Mouse (Mus musculus) cerebellum, adult 18-20 months (tissue): ENCODE results near the gene Nell2.

ENCODE experiments used
- DNase-seq, 2 experiments: peaks; one replicate each; pipeline ENCODE4 v3.0.0; 2021

The Nell2 gene

DNA sequence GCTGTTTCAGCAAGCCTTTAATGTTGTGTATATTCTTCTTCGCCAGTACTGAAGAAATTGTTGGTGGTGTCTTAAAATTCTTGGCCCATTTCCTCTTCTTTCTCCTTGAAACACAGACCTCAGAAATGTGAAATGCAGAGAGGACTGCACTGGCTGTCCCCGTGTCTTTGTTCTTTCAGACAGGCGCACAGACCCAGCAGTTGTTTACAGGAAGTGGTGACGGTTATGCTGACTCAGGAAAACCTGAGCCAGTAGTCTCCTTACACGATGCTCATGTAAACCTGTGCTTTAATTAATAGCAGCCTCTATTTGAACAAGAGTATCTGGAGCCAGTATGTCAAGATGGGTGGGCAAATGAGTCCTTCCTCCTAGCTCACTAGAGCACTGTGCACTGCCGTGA, 61.2 kb downstream of the Nell2 start:
- no peak for DNase-seq

DNA sequence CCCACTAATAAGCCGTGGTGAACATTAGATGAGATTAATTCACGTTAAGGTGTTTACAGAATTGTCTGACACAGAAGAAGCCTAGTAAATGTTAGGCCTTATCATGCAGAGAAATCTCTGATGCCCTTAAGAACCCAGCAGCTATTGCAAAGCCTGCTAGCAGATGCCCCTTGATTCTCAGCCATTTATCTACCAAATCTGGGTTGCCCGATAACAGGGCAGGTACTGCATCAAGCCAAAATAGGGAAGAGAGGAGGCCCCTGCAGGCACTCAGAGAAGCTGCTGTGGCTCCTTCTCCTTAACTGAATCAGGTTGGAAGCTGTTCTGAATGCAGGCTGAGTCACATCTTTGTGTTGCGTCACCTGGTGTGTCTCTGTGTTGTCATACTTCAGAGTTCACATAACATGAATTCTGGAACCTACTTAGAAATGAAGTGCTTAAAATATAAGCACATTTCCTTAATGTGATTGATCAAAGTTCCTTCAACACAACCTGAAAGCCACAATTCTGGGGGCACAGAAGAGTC, 68.3 kb downstream of the Nell2 start:
- peak; percentile 48 to 60 for DNase-seq

DNA sequence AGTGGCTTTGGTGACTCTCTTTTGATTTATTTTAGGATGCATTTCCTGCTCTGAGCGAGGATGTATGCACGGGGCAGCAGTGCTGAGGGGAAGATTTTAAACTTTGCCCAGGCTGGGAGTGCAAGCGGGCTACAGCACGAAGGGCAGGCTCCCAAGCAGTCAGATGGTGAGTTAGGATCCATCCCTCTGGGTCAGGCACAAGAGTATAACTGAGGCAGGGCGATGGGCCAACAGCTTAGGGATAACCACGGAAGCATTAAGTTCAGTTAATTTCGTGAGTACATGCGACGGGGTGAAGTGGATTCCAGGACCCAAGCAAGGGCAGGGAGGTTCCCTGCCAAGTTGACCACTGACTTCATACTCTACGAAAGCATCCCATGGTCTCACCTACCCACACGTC, 83.8 kb downstream of the Nell2 start:
- no peak for DNase-seq

DNA sequence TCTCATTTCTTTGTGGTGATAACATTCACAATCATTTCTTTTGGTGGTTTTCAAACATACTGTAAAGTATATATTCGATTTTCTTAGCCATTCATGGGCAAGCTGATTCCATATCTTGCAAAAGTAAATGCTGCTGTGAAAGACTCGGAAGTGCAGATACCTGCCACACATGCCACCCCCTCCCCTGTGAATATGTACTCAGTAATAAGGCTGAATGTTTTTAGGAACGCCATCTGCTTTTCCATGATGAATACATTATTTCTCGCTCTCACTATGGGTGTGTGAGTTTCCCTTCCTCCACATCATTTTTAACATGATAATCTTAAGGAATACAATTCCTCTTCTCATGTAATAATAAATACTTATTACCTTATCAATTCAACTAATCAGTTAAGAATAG, 90.6 kb downstream of the Nell2 start:
- no peak for DNase-seq

DNA sequence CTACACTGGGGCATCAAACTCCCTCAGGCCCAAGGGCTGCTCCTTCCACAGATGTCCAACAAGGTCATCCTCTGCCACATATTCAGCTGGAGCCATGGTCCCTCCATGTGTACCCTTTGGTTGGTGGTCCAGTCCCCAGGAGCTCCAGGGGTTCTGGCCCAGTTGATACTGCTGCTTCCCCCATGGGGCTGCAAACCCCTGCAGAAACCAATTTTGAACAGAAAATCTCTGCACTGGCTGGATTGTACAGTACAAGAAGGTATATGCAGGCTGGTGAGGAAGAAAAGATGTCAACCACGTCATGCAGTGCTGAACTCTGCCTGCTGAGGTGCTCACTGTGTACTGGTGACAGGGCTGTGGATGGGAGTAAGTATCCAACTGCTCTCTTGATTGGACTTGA, 92.1 kb downstream of the Nell2 start:
- no peak for DNase-seq

DNA sequence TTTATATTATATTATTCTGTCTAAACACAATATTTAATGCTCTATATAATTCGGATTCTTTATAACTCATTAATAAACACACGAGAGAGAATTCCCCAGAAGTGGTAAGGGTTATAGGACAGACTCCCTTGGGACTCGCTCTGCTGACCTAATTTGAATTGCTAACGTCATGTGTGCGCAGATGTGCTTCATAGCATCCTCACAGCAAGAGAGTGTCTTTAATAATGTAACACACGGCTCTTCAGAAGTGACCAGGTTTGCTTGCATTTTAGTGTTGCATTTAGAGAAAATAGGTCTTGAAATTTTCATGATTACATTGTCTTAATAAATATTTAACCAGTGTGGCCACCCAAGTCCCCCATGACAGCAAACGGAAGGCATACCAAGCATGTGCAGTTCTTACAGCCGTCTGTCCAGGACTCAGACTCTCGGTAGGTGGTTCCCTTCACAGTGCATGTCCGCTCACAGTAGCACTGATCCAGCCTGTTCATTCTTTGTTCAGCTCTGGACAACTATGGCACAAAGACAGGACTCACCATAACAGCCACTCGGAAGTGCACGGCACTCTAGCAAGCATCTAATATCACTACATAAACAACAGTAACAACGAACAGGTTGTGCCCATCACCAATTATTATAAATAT, 97.1 kb downstream of the Nell2 start:
- DNase-seq: no peak

DNA sequence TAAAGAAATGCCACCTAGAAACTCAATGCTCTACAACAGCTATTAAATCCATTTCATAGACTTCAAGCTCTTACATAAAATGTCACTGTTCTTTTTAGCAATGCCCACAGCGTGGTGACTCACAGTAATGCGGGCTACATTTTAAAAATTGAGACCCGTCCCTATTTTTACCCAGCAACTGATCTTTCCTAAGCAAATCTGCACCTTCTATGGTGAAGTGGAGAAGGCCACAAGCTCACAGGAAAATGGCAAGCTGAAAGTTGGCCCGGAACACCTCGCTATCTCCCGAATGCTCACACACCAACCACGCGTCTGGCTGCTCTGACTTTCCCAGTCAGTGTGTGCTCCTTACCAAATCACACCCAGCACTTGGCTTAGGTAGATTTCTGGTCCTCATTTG, 98.4 kb downstream of the Nell2 start:
- no peak for DNase-seq

DNA sequence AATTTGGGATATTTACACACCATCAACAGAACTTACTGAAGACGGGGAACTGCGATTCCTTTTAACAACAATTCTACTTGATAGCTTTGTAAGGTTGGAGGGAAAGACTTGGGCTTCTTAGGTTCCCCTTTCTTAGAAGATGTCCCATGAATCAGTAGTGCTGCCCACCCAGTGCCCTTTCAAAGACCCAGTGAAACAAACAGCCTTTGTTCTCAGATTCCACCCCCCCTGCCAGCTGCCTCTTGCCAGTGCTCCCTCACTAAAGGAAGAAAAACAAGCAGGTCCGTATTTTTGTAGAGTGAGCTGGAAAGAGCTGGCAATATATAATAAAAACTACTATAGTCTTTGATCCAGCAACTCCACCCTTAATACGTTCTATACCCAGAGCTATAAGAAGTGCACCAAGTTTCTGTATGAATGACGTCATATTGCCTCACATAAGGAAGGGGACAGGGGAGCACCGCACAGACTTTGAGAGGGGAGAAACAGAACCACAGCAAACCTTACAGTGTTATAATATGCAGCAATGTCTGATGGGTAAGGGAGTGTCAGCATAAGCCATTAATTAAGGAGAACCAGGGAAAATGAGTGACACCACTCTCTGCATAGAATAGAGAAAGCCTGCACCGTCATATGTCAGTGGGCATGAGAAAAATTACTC, 100.2 kb downstream of the Nell2 start:
- no peak for DNase-seq

DNA sequence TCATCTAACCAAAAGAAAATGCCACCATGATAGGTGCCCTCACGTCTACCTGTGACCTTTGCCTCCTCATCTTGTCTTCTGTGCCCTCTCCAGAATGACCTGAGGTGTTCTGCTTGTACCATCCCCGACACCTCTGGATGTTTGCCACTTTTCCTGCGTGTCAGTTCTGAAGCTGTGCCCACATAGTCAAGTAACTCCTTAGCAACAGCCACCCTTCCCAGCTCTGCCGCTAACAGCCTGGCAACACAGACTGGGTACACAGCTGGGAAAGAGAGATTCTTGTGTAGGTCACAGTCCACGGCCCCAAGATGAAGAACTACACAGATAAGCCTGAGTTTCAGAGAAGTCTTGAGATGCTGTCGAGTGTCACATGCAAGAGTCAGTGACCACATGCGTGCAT, 103.3 kb downstream of the Nell2 start:
- no peak for DNase-seq

DNA sequence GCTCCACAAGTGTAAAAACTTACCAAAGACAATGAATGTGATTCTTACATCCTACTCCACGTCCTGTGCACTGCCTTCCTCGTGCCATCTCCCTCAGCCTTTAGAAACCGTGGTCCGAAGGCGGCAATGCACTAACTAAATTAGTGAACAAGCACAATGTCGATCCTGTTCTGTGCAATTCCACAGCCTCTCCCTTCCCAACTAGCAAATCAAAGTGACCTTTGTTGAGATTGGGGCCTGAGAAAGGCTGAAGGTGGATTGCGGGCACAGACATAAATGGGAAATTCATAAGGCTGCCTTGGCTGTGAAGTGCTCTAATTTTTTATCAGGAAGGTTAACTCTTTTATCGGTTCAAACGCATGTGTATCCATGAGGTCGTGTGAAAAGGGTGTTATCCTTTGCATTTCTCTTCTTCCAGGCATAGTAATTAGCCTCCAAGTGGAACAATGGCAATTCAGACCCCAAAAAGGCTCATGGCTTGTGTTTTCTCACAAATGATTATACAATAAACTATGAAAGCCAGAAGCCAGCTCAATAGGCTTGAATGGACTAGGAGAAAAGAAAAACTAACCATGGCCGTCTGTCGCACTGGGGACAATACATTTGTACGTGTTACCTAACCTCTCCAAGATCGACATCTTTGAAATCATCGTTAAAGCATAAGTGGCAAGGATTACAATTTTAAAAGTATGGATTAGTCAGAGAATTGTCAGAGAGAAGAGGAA, 106.0 kb downstream of the Nell2 start:
- DNase-seq: no peak

DNA sequence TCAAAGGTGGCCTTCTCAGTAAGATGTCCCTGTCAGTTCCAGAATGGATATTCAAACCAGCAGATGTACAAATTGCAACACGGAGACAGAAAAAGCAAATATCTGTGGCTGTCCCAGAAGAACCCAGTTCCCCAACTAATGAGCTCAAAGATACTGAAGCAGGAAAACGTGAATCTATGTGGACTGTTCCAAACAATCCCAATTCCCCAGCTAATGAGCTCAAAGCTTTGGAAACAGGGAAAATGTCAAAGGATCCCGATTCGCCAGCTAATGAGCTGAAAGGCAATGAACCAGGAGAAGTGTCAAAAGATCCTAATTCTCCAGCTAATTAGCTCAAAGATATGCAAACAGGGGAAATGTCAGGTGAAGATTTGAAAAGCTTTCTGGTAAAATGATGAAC, 109.7 kb downstream of the Nell2 start:
- no peak for DNase-seq

DNA sequence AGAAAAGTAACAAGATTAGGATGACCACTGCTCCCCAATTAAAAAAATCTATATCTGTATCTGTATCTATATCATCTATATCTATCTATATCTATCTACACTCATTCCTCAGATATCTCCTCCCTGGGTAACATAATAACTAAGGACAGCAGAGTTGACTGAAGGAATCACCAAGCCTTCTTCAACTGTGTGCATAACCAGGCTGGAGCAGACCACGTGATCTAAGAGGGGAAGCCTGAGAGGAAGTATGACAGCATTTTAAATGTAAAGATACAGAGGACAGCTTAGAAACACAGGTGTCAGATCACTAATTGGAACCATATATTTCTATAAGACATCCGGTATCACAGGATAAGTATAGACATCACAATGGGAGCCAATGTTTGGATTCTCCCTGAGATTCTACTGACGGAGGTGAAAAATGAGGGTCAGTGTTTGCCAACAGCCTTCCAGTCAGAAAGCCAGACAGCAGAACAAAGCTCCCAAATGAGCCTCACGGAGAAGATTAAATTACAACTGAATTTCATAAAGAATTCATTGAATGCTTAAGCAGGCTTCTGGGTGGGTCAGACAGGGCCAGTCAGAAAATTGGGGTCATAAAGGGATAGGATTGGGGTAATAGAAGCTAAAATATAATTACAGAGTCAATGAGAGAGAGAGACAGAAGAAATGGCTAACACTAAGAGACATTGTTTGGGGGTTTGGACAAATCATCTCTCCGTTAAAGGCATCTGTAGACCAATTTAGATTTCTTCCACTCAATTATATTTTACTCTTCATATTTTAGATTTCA, 116.2 kb downstream of the Nell2 start:
- no peak for DNase-seq

DNA sequence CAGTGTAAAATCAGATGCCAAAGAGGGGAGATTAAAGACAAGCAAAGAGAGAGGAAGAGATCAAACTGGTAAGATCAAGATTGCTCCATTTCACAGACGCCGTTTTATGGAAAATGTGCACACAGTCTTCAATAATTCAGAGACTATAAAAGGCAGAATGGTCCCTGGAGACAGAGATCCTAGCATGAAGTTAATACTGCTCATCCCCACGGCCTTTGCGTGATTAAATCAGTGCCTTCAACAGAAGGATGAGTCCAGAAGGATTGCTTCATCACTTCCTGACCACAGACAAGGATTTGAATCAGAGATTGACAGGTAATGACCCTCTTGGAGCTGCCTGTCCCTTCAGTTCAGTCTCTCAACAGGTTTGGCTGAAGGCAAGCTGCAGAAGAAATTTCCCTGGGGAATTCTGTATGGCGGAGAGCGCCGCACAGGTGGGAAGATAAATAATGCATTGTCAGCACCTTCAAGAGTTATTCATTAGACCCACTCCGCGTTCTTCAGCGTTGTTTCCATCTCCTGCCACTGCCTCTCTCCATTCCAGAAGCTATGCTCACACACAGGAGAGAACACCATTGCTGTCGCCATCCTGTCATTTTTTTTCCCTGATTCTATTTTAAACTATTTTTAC, 118.0 kb downstream of the Nell2 start:
- no peak for DNase-seq

DNA sequence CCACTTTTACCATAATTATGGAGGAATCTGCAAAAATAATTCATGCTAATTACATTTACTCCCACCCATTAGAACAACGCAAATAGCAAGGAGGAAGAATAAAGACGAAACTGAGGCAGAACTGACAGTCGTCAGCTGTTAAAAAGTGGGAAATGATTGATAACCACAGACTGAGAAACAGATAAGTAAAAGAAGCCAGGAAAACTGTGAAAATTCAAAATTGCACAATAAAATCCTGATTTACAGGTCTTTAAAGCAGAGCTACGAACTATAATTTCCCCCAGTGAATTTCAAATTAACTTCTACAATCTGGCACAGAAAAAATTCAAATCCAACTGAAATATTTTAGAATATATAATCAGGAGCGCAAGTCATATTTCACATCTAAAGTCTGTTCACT, 138.0 kb downstream of the Nell2 start:
- DNase-seq: no peak

DNA sequence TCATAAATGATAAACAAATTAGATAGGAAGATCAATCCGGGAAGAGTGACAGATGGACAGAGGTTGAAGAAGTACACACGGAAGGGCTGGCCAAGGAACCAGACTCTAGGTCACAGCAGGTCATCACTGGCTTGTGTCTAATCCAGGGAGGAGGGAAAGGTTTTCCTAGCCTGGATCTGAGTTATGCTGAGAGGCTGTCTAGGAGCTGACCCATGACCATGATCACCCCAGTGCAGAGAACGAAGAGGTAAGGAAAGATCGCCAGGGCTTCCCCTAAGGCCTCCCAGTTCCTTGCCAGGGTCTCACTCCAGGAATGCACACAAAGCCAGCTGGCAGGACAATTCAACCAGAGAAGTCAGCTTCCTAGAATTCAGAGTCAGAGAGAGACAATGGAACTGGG, 139.4 kb downstream of the Nell2 start:
- peak; percentile 29 to 36 for DNase-seq

DNA sequence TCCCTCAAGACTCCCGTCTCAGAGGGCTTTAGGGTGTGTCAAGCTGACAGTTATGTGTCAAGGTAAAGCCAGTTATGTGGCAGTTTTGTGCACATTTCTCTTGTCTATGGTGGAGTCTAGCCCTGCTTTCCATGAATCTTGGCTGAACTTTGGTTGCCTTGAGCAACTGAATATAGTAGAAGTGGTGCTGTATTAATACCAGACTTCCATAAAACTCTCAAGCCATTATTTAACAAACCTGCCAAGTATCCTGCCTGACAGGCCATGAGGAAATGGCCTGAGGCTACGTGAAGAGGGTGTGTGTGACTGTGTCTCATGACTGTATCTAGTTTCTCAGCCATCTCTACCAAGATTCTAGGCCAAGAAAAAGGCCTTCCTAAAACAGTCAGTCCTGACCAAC, 147.5 kb downstream of the Nell2 start:
- no peak for DNase-seq

DNA sequence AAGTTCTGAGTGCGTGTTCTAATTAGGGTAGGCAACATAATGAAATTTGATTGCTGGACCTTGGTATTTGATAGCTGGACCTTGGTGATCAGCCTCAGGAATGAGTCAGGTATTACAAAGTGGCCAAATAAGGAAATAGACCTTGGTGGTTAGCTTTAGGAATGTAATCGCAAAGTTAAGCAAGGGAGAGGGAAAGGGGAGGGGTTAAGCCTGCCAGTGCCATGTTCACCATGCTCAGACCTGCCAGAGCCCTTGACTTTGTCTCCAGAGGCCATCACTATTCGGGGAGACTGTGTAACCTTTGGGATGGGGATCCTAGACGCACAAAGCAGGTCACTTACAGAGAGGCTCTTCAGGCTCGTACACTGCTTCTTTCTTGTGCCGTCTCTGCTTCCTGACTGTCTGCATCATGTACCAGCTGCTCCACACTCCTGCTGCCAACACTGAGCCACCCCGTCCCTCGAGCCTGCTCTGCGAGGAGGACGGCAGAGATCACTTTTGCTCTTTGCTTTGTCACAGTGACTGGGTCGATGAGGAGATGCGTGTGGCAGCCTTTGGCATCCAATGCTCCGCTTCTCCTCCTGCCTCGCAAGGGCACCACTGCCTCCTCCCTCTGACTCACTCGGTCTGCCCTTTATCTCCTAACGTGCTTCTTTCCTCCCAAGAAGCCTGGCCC, 157.5 kb downstream of the Nell2 start:
- peak; percentile 53 to 70 for DNase-seq

DNA sequence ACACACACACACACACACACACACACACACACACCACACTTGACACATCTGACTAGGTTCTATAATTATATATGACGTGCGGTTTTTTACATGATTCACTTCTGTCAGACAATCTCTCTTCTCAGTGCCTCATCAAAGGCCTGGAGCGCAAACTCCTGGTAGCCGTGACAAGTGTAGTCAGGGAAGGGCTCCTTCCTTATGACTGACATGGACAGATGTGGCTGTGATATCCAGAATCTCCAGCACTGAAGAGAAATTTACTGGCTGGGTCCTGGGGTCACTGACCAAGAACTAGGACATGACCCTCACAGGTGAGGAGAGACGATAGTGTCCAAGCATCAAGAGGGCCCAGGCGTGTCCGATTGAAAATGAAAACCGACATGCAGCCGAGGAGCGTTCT, 160.2 kb downstream of the Nell2 start:
- DNase-seq: no peak

DNA sequence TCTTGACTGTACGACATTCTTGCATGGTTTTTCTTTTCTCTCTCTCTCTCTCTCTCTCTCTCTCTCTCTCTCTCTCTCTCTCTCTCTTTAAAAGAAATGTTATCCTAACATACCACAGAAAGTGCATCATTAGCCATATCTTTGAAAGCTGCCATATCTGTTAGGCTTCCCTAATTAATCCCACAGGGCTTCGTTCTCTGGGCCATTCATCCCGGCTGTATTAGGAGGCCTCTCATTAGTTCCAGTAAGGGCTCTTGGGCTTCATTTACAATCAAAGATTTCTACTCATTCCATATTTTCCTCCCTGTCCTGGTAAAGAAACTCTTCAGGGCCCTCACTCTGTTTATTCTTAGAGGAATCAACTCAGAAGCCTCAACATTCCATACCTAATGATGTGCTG, 161.9 kb downstream of the Nell2 start:
- DNase-seq: no peak

DNA sequence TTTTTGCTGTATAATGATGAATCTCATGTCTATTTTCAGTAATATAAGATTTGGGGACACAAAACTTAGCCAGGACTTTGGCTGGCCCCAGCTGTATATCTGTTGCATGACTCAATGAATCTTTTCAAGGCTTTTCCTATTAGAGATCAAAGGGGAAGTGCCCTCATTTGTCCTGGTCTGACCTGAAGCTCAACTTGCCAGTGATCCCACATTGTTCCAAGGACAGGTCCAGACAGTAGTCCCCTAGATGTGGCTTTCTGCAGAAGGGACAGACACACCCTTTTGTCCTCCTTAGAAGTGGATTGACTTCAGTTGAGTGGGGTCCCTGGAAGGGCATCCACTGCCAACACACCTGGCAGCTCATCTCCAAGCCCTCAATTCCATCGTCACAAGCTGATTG, 173.6 kb downstream of the Nell2 start:
- DNase-seq: no peak

DNA sequence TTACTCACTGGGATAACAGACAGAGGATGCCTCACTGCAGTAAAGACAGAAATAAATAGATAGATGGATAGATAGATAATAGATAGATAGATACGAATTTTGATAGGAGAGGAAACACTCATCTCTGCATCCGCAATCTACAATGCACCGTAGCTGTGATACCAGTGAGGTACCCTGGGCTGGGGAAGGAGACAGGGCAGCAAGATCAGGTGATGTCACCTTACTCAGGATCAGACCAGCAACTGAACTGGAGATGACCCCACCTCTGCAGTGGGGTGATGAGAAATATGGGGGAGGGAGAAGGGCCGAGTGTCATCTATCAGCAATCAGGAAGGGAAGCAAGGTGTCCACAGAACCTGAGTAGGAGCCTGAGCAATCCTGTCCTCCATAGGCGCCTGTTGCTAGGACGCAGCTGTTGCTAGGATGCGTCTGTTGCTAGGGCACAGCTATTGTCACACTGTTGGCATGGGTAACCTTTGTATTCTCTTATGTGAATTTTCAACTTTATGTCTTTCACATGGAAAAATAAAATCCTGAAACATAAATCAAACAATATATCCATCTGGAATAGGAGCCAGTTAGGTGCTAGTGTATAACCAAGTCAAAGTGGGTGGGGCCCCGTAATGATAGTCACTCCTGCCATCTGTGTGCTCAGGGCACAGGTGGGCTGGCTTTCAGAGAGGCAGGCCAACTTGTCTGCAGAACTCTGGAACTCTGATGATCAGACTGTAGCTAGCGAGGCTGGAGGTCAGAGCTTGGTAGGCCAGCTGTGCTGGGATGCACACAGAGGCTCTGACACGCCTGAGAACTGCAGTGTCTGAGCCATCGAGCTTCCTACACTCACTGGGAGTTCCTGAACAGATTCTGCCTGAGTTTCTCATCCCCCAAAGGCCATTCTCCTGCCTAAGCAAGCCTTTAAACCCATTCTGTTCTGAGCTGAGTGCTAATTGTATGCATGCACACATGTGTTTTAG, 193.7 kb downstream of the Nell2 start:
- DNase-seq: no peak
